Mouse (Mus musculus) myocyte (in vitro differentiated cells): ENCODE measurements around the gene Dkc1. TPM values are rescaled to one million over a fixed set of nuclear protein-coding genes. Genes with fewer than 3 reads are reported as not detected.

Experiments used
- H3K27me3 ChIP-seq: one replicate; pipeline ENCODE4 v1.6.1; 2011; ENCODE audit not compliant: control insufficient read depth, insufficient read depth, insufficient read length
- H3K36me3 ChIP-seq: one replicate; pipeline ENCODE4 v1.6.1; 2011; ENCODE audit not compliant: control insufficient read depth, insufficient read depth
- H3K4me2 ChIP-seq: one replicate; pipeline ENCODE4 v1.6.1; 2011; ENCODE audit warnings: low read depth, control low read depth
- H3K4me3 ChIP-seq: one replicate; pipeline ENCODE4 v1.5.1; 2011; ENCODE audit warnings: mild to moderate bottlenecking, control low read depth, moderate library complexity
- H3K79me2 ChIP-seq: one replicate; pipeline ENCODE4 v1.6.1; 2011; ENCODE audit not compliant: control insufficient read depth, insufficient read depth
- H3ac ChIP-seq: one replicate; pipeline ENCODE4 v1.6.1; 2011; ENCODE audit not compliant: control insufficient read depth, insufficient read length
- CEBPB ChIP-seq: IDR thresholded peaks from 2 replicates; pipeline ENCODE4 v1.6.1; 2011; ENCODE audit warnings: mild to moderate bottlenecking, moderate library complexity; ENCODE audit not compliant: poor library complexity, insufficient read depth, severe bottlenecking
- E2F4 ChIP-seq: IDR thresholded peaks from one replicate; pipeline ENCODE4 v1.6.1; 2011; ENCODE audit warnings: mild to moderate bottlenecking, control low read depth, moderate library complexity; ENCODE audit not compliant: insufficient read depth
- MAX ChIP-seq: IDR thresholded peaks from one replicate; pipeline ENCODE4 v1.6.1; 2011; ENCODE audit warnings: low read depth, mild to moderate bottlenecking, control low read depth
- MYOD1 ChIP-seq, 3 experiments: IDR thresholded peaks; one replicate each; pipeline ENCODE4 v1.6.1; 2011; ENCODE audit warnings: control low read depth in 2 of 3, low read depth in 2 of 3, mild to moderate bottlenecking in 2 of 3, moderate library complexity in 1 of 3; ENCODE audit not compliant: insufficient read length in 2 of 3, control insufficient read depth in 1 of 3
- MYOG ChIP-seq, 3 experiments: IDR thresholded peaks; one replicate each; pipeline ENCODE4 v1.6.1; 2011; ENCODE audit warnings: control low read depth in 2 of 3, low read depth in 2 of 3, mild to moderate bottlenecking in 2 of 3; ENCODE audit not compliant: insufficient read length in 2 of 3, control insufficient read depth in 1 of 3, insufficient read depth in 1 of 3
- POLR2A ChIP-seq: IDR thresholded peaks from one replicate; pipeline ENCODE4 v1.6.1; 2011; ENCODE audit warnings: low read depth, mild to moderate bottlenecking, control low read depth, moderate library complexity; ENCODE audit not compliant: insufficient read length
- POLR2AphosphoS2 ChIP-seq: IDR thresholded peaks from one replicate; pipeline ENCODE4 v1.6.1; 2011; ENCODE audit warnings: low read depth, control low read depth; ENCODE audit not compliant: insufficient read length
- REST ChIP-seq: IDR thresholded peaks from one replicate; pipeline ENCODE4 v1.6.1; 2011; ENCODE audit warnings: mild to moderate bottlenecking, control low read depth, moderate library complexity; ENCODE audit not compliant: insufficient read depth, insufficient read length
- SRF ChIP-seq: IDR thresholded peaks from one replicate; pipeline ENCODE4 v1.6.1; 2011; ENCODE audit warnings: low read depth; ENCODE audit not compliant: control insufficient read depth, insufficient read length
- TCF12 ChIP-seq: IDR thresholded peaks from one replicate; pipeline ENCODE4 v1.6.1; 2011; ENCODE audit warnings: mild to moderate bottlenecking, control low read depth; ENCODE audit not compliant: poor library complexity, insufficient read depth, severe bottlenecking
- TCF3 ChIP-seq: IDR thresholded peaks from one replicate; pipeline ENCODE4 v1.6.1; 2011; ENCODE audit warnings: low read depth, control low read depth; ENCODE audit not compliant: insufficient read length
- USF1 ChIP-seq: IDR thresholded peaks from one replicate; pipeline ENCODE4 v1.6.1; 2011; ENCODE audit warnings: low read depth, mild to moderate bottlenecking, control low read depth, moderate library complexity
- polyA plus RNA-seq: library from polyadenylated mRNA; unstranded; fragments of >200 nt; fragmentation: generic; extraction: Trizol; gene quantifications from one replicate; pipeline ENCODE4 v1.2.1, GENCODE M21; 2012; ENCODE audit warnings: missing spikeins

Dkc1 gene
- polyA plus RNA-seq, 1 experiment, result 16.9 TPM

DNA sequence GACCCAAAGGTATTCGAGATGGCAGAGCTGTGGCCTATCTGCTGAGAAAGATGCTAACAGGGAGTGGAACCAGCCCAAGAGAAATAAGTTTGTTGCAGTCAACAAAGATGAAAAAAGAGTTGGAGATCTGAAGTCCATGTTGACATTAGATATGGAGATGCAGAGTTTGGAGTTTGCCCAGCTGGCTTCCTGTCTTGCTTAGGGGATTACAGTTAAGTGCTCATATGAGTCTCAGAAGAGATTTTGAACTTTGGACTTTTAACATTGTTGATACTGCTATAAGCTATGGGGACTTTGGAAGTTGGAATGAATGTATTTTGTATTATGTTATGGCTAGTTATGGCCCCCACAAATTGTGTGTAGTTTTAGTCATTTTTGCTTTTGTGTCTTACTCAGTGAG is 56.6 kb downstream of the Dkc1 start:
- H3K79me2 ChIP-seq, result no peaks in the 10 kb centered on the region
- no peaks in the 10 kb centered on the region for H3K36me3 ChIP-seq
- TF ChIP-seq MYOG (IDR thresholded peaks at IDR 0.05; ENCODE audit: control insufficient read depth in 1 of 3, insufficient read depth in 1 of 3, insufficient read length in 2 of 3, low read depth in 2 of 3), result no peak
- no peak for TF ChIP-seq USF1
- no peak for TF ChIP-seq MAX
- no peak for TF ChIP-seq POLR2AphosphoS2
- no peak for TF ChIP-seq SRF
- no peak for TF ChIP-seq MYOD1 (IDR thresholded peaks at IDR 0.05; ENCODE audit: control insufficient read depth in 1 of 3, insufficient read length in 2 of 3, low read depth in 2 of 3)
- no peak for TF ChIP-seq CEBPB
- no peak for TF ChIP-seq REST
- TF ChIP-seq POLR2A, result no peak
- no peak for TF ChIP-seq E2F4
- TF ChIP-seq TCF3, result no peak
- no peak overlapping the region for H3K4me3 ChIP-seq
- H3K27me3 ChIP-seq, result no peaks in the 10 kb centered on the region
- no peak overlapping the region for H3K4me2 ChIP-seq
- no peak overlapping the region for H3ac ChIP-seq

DNA sequence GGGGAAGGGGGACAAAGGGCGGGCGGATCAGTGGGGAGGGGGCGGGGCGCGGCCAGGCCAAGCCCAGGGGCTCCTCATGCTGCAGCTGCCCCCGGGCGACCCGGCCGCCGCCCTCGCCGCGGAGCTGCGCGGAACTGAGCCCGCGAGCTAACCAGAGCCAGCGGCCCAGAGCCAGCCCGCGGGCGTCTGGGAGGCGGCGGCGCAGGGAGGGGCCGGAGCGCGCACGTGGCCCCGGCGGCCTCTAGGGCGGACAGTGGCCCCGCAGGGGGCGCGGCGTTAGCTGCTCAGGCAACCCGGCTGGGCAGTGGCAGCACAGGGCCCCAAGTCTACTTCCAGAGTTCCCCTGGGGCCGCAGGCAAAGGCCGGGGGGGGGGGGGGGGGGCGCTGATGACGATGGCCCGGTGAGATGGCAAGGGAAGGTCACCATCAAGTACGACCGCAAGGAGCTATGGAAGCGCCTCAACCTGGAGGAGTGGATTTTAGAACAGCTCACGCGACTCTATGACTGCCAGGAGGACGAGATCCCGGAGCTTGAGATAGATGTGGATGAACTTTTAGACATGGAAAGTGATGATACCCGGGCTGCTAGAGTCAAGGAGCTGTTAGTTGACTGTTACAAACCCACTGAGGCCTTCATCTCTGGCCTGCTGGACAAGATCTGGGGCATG is 60.1 kb downstream of the Dkc1 start:
- Histone ChIP-seq H3ac (no peak overlapping the region), H3K4me2 (no peak overlapping the region), H3K79me2 (no peaks in the 10 kb centered on the region), H3K36me3 (no peaks in the 10 kb centered on the region), H3K4me3 (no peak overlapping the region), H3K27me3 (no peaks in the 10 kb centered on the region)
- no peak for TF ChIP-seq MYOG (IDR thresholded peaks at IDR 0.05; ENCODE audit: control insufficient read depth in 1 of 3, insufficient read depth in 1 of 3, insufficient read length in 2 of 3, low read depth in 2 of 3)
- no peak for TF ChIP-seq E2F4
- TF ChIP-seq POLR2AphosphoS2, result no peak
- TF ChIP-seq TCF3, result no peak
- no peak for TF ChIP-seq TCF12
- no peak for TF ChIP-seq MYOD1 (IDR thresholded peaks at IDR 0.05; ENCODE audit: control insufficient read depth in 1 of 3, insufficient read length in 2 of 3, low read depth in 2 of 3)
- no peak for TF ChIP-seq SRF

Other genes with a start within 250 kb of the Dkc1 start
- gene Gab3, start 10.4 kb upstream of the Dkc1 start, polyA plus RNA-seq, result 0.04 TPM
- 30.1 TPM for gene Mpp1, start 35.2 kb downstream of the Dkc1 start, polyA plus RNA-seq
- gene Smim9, start 67.9 kb downstream of the Dkc1 start, polyA plus RNA-seq, result not detected